Mouse (Mus musculus) erythroblast, adult 5-6 weeks (primary cell): ENCODE data around the gene Hinfp. TPM values are rescaled to one million over a fixed set of nuclear protein-coding genes. Genes with fewer than 3 reads are reported as not detected.
A peak's percentile ranks its signal among the peaks of the same experiment; 100 is the strongest.
"Not testable (repeated sequence)": the region's sequence is repeated elsewhere in the genome, so short reads cannot be mapped to it uniquely, and the experiment has no call there.

Experiments
- ATAC-seq: replicated peaks from 2 replicates; pipeline ENCODE4 v1.8.0; 2016; ENCODE audit warnings: moderate number of reproducible peaks, mild to moderate bottlenecking, moderate TSS enrichment, inconsistent platforms; ENCODE audit not compliant: poor library complexity, low FRiP score, severe bottlenecking
- total RNA-seq, 2 experiments: library from RNA; stranded (forward) in 1 of 2; stranded (reverse) in 1 of 2; fragments of 150-400 nt in 1 of 2; fragments of 200-764, 138-1000 nt in 1 of 2; gene quantifications; 2 replicates each; pipeline versions ENCODE4 v1.2.3 to v1.2.4; 2015 to 2017; ENCODE audit warnings: low replicate concordance in 2 of 2

The Hinfp gene
- total RNA-seq, 2 experiments from 2014 or later = 2.5 to 8.4 TPM

- peak; percentile 76 for ATAC-seq
These were observed 29.2 kb upstream of the Hinfp start, which contains the start of gene H2afx for GRCm38 (mm10) chr9:44334396-44335330. Gene H2afx, plus strand, starts transcription at chr9:44334694.

DNA sequence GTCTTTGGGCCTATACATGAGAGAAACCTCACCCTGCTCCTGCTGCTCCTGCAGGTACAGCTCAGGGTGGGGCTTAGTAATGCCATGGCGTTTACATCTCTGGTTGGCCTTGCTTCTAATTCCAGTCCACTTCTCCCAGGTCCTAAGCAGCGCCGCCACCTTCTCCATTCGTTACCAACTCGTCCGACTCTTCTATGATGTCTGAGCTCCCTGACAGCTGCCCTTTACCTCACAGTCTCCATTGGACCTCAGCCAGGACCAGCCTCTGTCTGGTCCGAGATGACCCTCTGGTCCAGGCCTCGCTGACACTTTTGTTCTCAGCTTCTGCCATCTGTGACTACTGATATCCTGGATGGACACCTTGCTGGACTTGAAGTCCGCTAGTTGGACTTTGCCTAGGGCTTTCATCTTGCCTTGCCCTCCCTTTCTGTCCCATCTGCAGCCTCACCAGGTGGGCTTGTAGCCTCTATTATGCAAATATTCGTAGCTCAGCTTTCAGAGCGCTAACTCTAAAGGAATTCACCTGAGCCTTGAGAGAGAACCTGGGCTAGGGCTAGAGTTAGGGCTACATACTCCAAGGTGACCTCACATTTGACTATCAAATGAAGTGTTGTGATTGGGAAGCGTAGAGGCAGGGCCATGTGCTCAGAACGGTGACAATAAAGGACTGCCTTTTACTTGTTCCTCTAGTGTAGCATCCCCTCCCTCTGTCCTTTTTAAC is 27.6 kb upstream of the Hinfp start:
- no peak for ATAC-seq

DNA sequence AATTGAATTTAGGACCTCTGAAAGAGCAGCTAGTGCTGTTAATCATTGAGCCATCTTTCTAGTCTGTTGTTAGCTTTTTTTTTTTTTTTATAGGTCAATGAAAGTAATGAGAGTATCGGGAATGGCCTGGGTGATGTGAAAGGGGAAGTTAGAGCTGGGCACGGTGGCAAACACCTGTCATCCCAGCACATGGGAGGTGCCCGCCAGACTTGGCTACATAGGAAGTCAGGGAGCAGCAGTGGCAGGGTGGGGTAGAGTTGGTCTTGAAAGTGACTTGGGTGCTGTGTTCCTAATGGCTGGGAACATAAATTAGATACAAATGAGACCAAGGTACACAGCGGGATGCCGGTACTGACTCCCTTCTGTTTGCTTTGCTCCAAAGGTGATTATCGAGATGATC is 25.3 kb upstream of the Hinfp start:
- ATAC-seq = no peak

- ATAC-seq = no peak
These were observed 22.5 kb upstream of the Hinfp start for GRCm38 (mm10) chr9:44327926-44328325.

- peak; percentile 42; the same call in 1 of the 2 replicates for ATAC-seq
These were observed 21.7 kb upstream of the Hinfp start for GRCm38 (mm10) chr9:44327064-44327711.

GRCm38 (mm10) chr9:44326371-44327063 is 21.0 kb upstream of the Hinfp start:
- ATAC-seq = peak; percentile 80

- ATAC-seq = no peak
These were observed 20.4 kb upstream of the Hinfp start, which contains the start of gene Dpagt1 for GRCm38 (mm10) chr9:44325768-44326370. Gene Dpagt1, plus strand, starts transcription at chr9:44326019.

DNA sequence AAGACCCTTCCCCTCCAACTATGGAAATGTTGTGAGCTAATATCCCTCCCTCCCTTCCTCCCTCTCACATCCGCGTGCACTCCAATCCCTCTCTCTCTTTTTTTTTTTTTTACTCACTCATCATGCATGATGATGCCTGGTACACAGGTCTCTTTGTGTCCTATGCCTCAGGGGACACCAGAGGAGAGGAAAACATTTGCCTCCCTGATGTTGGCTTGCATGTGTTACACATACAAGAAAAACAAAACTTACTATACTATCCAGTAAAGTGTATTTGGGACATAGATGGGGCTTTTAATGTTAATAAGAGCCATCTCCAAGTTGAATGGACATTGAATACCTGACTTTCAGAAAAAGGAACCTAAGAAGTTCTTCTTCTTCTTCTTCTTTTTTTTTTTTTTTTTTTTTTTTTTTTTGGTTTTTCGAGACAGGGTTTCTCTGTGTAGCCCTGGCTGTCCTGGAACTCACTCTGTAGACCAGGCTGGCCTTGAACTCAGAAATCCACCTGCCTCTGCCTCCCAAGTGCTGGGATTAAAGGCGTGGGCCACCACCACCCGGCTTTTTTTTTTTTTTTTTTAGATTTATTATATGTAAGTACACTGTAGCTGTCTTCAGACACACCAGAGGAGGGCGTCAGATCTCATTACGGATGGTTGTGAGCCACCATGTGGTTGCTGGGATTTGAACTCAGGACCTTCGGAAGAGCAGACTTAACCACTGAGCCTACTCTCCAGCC is 19.7 kb upstream of the Hinfp start:
- not testable (repeated sequence) for ATAC-seq

DNA sequence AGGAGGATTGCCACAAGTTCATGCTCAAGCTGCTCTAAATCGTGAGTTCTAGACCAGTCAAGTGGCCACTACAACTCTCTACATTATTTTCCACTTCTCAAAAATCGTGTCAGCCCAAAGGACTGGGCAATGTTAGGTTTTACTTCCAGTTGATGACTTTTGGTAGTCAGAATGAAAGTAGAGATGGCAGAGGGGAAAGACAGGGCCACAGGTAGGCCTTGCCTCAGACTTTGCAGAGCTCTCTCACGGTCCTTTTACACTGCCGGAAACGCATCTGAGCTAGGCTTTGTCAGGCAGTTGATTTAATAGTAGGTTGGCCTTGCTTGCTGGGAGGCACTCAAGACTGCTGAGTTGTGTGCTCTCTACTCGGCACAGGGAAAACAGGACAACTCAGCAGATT is 18.7 kb upstream of the Hinfp start:
- ATAC-seq = no peak

DNA sequence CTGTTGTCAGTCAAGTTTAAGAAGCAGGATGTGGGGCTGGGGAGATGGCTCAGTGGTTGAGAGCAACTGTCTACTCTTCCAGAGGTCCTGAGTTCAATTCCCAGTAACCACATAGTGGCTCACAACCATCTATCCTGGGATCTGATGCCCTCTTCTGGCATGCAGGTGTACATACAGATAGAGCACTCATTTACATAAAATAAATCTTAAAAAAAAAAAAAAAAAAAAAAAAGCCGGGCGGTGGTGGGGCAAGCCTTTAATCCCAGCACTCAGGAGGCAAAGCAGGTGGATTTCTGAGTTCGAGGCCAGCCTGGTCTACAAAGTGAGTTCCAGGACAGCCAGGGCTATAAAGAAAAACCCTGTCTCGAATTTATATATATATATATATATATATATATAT is 18.2 kb upstream of the Hinfp start:
- not testable (repeated sequence) for ATAC-seq

DNA sequence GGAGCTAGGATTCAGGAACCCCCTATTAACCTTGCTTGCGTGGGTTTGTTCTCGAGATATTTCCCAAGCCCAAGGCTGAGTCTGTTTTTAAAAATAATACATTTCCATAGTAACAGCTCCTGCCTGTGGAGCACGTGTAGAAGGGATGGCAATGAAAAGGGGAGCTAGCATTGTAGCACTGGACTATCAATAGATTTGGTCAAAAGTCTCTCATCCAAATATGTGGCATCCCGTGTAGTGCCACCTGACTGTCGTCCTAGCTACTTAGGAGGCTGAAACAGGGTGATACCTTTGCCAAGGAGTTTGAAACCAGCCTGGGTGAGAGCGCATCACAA is 15.3 kb upstream of the Hinfp start:
- no peak for ATAC-seq

DNA sequence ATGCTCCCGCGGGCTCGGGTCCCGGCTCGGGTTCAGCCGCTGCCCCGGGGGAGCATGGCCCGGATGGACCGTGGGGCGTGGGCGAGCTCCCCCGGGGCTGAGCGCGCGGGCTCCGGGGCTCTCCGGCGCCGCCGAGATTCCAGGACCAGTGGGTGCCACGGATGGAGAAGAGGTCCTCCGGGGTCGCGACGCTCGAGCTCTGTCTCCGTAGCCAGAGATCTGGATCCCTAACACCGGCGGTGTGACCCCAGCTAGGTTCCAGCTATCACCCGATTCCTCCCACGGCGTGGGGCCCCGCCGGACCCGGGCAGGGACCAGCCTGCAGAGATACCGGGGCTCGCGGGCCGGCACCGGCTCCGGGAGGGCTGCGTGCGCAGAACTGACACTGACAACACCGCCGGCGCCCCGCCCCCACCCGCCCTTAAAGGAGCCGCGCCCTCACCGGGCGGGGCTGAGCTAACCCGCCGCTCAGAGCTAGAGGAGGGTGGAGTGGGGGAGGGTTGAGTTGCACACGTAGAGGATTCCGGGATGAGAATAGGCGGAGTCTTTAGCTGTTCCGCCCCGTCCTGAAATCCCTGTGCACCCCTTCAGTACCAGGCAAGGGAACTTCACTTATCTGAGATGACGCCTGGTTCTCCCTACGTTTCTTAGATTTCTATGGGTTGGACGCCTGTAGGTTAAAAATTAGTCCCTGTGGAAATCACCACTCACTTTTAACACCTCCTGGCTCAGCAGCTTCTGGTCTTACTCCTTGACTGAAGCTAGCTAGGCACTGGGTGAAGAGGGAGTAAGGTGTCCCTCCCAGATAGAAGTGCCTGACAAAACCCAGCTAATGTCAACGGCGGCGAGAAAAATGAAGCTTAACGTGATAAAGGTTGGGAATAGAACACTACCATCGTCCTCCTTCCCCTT is 14.7 kb upstream of the Hinfp start, which contains the start of gene C2cd2l:
C2cd2l (minus strand) TSS at position 399 of the 912 bp plus-strand sequence.
- ATAC-seq = peak; percentile 88

DNA sequence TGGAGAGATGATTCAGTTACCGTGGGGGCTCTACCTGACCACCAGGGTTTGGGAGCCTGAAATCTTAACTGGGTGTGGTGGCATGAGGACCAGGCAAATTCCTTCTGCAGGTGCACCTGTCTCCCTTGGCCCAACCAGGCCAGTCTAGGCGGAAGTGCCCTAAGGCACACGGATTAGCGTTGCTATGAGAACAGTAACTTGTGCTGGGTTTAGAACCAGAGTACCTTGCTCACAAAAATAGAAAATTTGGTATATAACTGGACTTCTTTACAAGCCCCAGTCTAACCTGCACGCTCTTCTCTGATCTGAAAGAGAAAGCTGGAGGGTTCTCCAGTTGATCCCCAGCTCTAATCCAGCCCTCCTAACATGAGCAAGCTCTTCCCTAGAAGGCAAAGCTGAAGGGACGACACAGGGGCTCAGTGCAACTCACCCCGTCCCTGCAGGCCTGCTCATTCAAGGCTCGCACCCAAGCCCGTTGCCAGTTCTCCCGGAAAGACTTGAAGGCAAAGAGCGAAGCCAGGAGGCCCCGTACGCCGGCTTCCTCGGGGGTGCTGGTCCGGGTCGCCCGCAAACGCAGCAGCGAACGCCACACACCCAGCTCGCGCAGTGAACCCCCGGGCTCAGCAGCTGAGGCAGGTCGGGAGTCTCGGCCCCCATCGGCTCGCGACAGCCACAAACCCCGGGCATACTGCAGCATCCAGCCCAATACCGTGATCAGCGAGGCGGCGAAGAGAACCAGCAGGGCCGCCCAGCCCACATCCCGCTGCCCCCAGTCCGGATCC is 13.8 kb upstream of the Hinfp start:
- ATAC-seq = peak; percentile 28

- no peak for ATAC-seq
These were observed 13.3 kb upstream of the Hinfp start for GRCm38 (mm10) chr9:44318826-44319095.

DNA sequence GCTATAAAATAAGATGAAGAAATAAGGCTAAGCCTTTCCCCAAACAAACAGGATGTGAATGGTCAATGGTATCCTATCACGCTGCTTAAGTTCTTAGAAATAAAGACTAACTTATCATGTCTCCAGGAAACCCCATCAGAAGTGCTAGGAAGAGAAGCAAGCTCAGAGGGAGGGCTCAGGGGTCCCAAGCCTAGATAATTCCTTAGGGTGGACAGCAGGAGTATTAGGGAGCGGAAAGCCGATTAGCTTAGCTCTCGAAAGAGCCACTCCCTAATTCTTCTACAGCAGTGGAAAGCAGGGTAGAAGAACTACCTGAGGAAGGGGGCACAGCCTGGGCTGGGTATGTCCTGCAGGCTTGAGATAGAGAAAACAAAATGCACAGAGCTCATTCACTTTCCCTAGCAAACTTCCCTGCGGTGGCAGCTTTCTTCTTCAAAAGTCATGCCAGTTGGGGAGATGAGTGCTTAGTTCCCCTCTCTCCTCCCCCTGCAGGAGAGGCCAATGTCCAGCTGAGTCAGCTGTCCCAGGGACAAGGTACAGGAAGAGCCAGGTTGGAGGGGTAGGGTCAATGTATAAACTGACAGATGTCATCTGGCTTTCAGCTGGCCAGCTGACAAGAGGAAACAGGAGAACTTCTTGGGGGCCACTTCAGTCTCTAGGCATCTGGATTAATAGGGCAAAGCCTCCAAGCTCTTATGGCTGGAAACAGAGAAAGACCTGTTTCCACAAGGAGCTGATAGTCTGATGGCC is 12.8 kb upstream of the Hinfp start:
- no peak for ATAC-seq

DNA sequence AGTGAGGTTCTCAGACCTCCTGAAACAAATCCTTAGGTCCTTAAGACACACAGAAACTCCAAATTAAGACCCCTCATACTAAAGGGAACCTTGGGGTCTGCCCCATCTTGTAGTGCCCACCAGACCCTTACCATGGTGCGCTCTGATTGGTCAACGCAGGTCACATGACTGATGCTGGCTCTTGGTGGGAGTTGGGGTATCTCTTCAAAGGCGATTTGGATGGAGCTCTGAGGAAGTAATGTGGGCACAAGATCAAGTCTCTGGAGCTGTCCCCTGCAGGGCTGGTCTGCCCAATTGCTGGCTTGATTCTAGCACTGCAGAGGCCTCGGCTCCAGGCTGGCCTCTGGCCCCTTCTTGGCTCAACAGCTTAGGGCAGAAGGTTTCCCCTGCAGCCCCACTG is 12.0 kb upstream of the Hinfp start:
- ATAC-seq = no peak
